In genomic region chr7:96343667-96344066, GRCm38 (mm10) we compare ENCODE assay signal across 24 mouse cellular contexts.
"Had no signal": no experiment of that assay in that cellular context is flagged by ENCODE, and none has a peak within 500 bp of the region (broad histone marks: within the 10 kb centered on the region; RNA-seq: fewer than 3 reads in every experiment).

No protein-coding gene starts in this region.

- H3K4me1 ChIP-seq: heart, embryonic 10.5 days; heart, embryonic 12.5 days; hindbrain, embryonic 15.5 days; kidney, embryonic 15.5 days; limb, embryonic 13.5 days; limb, embryonic 15.5 days; liver, embryonic 12.5 days had no signal

- H3K27ac ChIP-seq: heart, embryonic 10.5 days; hindbrain, embryonic 13.5 days; hindbrain, embryonic 15.5 days; hindbrain, postnatal 0 days; kidney, embryonic 15.5 days; kidney, postnatal 0 days; limb, embryonic 13.5 days; limb, embryonic 15.5 days; liver, embryonic 12.5 days had no signal

- H3K27me3 ChIP-seq: hindbrain, embryonic 13.5 days; hindbrain, embryonic 15.5 days; kidney, embryonic 15.5 days; limb, embryonic 13.5 days; limb, embryonic 15.5 days; liver, embryonic 12.5 days had no signal

- H3K9me3 ChIP-seq: heart, embryonic 10.5 days; heart, embryonic 12.5 days; hindbrain, embryonic 13.5 days; hindbrain, embryonic 15.5 days; kidney, embryonic 15.5 days; limb, embryonic 13.5 days; limb, embryonic 15.5 days; liver, embryonic 12.5 days had no signal

- ATAC-seq: hindbrain, postnatal 0 days; intestine, embryonic 16.5 days; liver, embryonic 12.5 days had no signal

- H3K36me3 ChIP-seq: heart, embryonic 10.5 days; heart, embryonic 12.5 days; hindbrain, embryonic 13.5 days; hindbrain, embryonic 15.5 days; kidney, embryonic 15.5 days; limb, embryonic 13.5 days; limb, embryonic 15.5 days; liver, embryonic 12.5 days had no signal

- H3K4me2 ChIP-seq: heart, embryonic 12.5 days; hindbrain, embryonic 13.5 days; hindbrain, embryonic 15.5 days; kidney, embryonic 15.5 days; limb, embryonic 13.5 days; limb, embryonic 15.5 days; liver, embryonic 12.5 days had no signal

- DNase-seq: gastrocnemius, postnatal 14 days; gastrocnemius, postnatal 36 days; heart, adult 18-20 months; heart, postnatal 14 days; heart, postnatal 36 days; kidney, adult 11 months; kidney, adult 2 months; kidney, adult 9 months; kidney, postnatal 14 days; kidney, postnatal 36 days; layer of hippocampus, adult 9-11 months; layer of hippocampus, postnatal 36 days; left cerebral cortex, postnatal 4 days had no signal

- H3K9ac ChIP-seq: heart, embryonic 12.5 days; hindbrain, embryonic 13.5 days; hindbrain, embryonic 15.5 days; kidney, embryonic 15.5 days; limb, embryonic 13.5 days; limb, embryonic 15.5 days; liver, embryonic 12.5 days had no signal

- H3K4me3 ChIP-seq: heart, embryonic 10.5 days; heart, embryonic 12.5 days; hindbrain, embryonic 13.5 days; hindbrain, embryonic 15.5 days; kidney, embryonic 15.5 days; limb, embryonic 13.5 days; limb, embryonic 15.5 days; liver, embryonic 12.5 days had no signal
